Mouse (Mus musculus): ENCODE results near the gene Setd1b. TPM values are rescaled to one million over a fixed set of nuclear protein-coding genes. Genes with fewer than 3 reads are reported as not detected.
A peak's percentile ranks its signal among the peaks of the same experiment; 100 is the strongest.

The Setd1b gene
- polyA plus RNA-seq, 1 experiment = 20.8 TPM

- H3K9me3 ChIP-seq = peaks cover 3% of the 10 kb centered on the region; the same call in 1 of the 2 replicates
- peak overlapping the region; percentile 82 for H3K4me3 ChIP-seq (replicated peaks)
- no peak for TF ChIP-seq FLI1 (IDR thresholded peaks at IDR 0.05; ENCODE audit: low read length)
- no peak for TF ChIP-seq GATA1 (IDR thresholded peaks at IDR 0.05; ENCODE audit: borderline replicate concordance, low read length)
- peaks cover 97% of the 10 kb centered on the region for H3K4me1 ChIP-seq
- peaks cover 98% of the 10 kb centered on the region for H3K36me3 ChIP-seq (replicated peaks; ENCODE audit: low read length)
- H3K27me3 ChIP-seq (replicated peaks) = no peaks in the 10 kb centered on the region
Observed at GRCm38 (mm10) chr5:123125638-123126406, 16.2 kb upstream of the Setd1b start.

GRCm38 (mm10) chr5:123127031-123127430 is 15.0 kb upstream of the Setd1b start:
- no peak for TF ChIP-seq FLI1 (IDR thresholded peaks at IDR 0.05; ENCODE audit: low read length)
- no peak for TF ChIP-seq GATA1 (IDR thresholded peaks at IDR 0.05; ENCODE audit: borderline replicate concordance, low read length)
- peaks cover 97% of the 10 kb centered on the region for H3K4me1 ChIP-seq
- H3K27me3 ChIP-seq (replicated peaks) = no peaks in the 10 kb centered on the region
- H3K36me3 ChIP-seq (replicated peaks; ENCODE audit: low read length) = peaks cover 95% of the 10 kb centered on the region
- H3K9me3 ChIP-seq = peaks cover 3% of the 10 kb centered on the region; the same call in 1 of the 2 replicates
- peak overlapping the region; percentile 71 for H3K4me3 ChIP-seq (replicated peaks)

GRCm38 (mm10) chr5:123128426-123129169 is 13.4 kb upstream of the Setd1b start:
- Histone ChIP-seq H3K4me1 (peaks cover 97% of the 10 kb centered on the region), H3K4me3 (replicated peaks) (peak overlapping the region; percentile 98), H3K27me3 (replicated peaks) (no peaks in the 10 kb centered on the region), H3K9me3 (no peaks in the 10 kb centered on the region), H3K36me3 (replicated peaks; ENCODE audit: low read length) (peaks cover 87% of the 10 kb centered on the region)
- TF ChIP-seq FLI1 (IDR thresholded peaks at IDR 0.05; ENCODE audit: low read length) (no peak), GATA1 (IDR thresholded peaks at IDR 0.05; ENCODE audit: borderline replicate concordance, low read length) (no peak)

- no peaks in the 10 kb centered on the region for H3K9me3 ChIP-seq
- TF ChIP-seq GATA1 (IDR thresholded peaks at IDR 0.05; ENCODE audit: borderline replicate concordance, low read length) = no peak
- TF ChIP-seq FLI1 (IDR thresholded peaks at IDR 0.05; ENCODE audit: low read length) = no peak
- H3K36me3 ChIP-seq (replicated peaks; ENCODE audit: low read length) = peaks cover 87% of the 10 kb centered on the region
- peak overlapping the region; percentile 98 for H3K4me3 ChIP-seq (replicated peaks)
- H3K27me3 ChIP-seq (replicated peaks) = no peaks in the 10 kb centered on the region
- peaks cover 100% of the 10 kb centered on the region for H3K4me1 ChIP-seq
Observed at GRCm38 (mm10) chr5:123129170-123129757, 12.7 kb upstream of the Setd1b start.

GRCm38 (mm10) chr5:123130030-123130813 is 11.8 kb upstream of the Setd1b start:
- Histone ChIP-seq H3K9me3 (no peaks in the 10 kb centered on the region), H3K4me3 (replicated peaks) (peak overlapping the region; percentile 98), H3K27me3 (replicated peaks) (no peaks in the 10 kb centered on the region), H3K4me1 (peaks cover 100% of the 10 kb centered on the region), H3K36me3 (replicated peaks; ENCODE audit: low read length) (peaks cover 88% of the 10 kb centered on the region)
- TF ChIP-seq FLI1 (IDR thresholded peaks at IDR 0.05; ENCODE audit: low read length) = no peak
- TF ChIP-seq GATA1 (IDR thresholded peaks at IDR 0.05; ENCODE audit: borderline replicate concordance, low read length) = no peak

GRCm38 (mm10) chr5:123130814-123131148 is 11.2 kb upstream of the Setd1b start:
- H3K36me3 ChIP-seq (replicated peaks; ENCODE audit: low read length) = peaks cover 88% of the 10 kb centered on the region

GRCm38 (mm10) chr5:123132308-123133071 is 9.5 kb upstream of the Setd1b start, which contains the start of gene Rhof:
Rhof (minus strand) TSS chr5:123132692.
- H3K4me3 ChIP-seq (replicated peaks) = peak within 1 kb of the TSS; percentile 98
- H3K27me3 ChIP-seq (replicated peaks) = no peaks in the 10 kb centered on the region
- H3K9me3 ChIP-seq = no peaks in the 10 kb centered on the region
- H3K36me3 ChIP-seq (replicated peaks; ENCODE audit: low read length) = peaks cover 89% of the 10 kb centered on the region
- H3K4me1 ChIP-seq = peaks cover 100% of the 10 kb centered on the region
- TF ChIP-seq GATA1 (IDR thresholded peaks at IDR 0.05; ENCODE audit: borderline replicate concordance, low read length) (no peak), FLI1 (IDR thresholded peaks at IDR 0.05; ENCODE audit: low read length) (no peak)

More at GRCm38 (mm10) chr5:123130814-123131148, 11.2 kb upstream of the Setd1b start:
- TF ChIP-seq GATA1 (IDR thresholded peaks at IDR 0.05; ENCODE audit: borderline replicate concordance, low read length) (no peak), FLI1 (IDR thresholded peaks at IDR 0.05; ENCODE audit: low read length) (no peak)
- peaks cover 100% of the 10 kb centered on the region for H3K4me1 ChIP-seq
- H3K9me3 ChIP-seq = no peaks in the 10 kb centered on the region
- peak overlapping the region; percentile 98 for H3K4me3 ChIP-seq (replicated peaks)
- no peaks in the 10 kb centered on the region for H3K27me3 ChIP-seq (replicated peaks)

GRCm38 (mm10) chr5:123133083-123133783 is 8.8 kb upstream of the Setd1b start:
- Histone ChIP-seq H3K36me3 (replicated peaks; ENCODE audit: low read length) (peaks cover 86% of the 10 kb centered on the region), H3K4me1 (peaks cover 98% of the 10 kb centered on the region), H3K9me3 (no peaks in the 10 kb centered on the region), H3K27me3 (replicated peaks) (no peaks in the 10 kb centered on the region), H3K4me3 (replicated peaks) (peak overlapping the region; percentile 98)
- no peak for TF ChIP-seq FLI1 (IDR thresholded peaks at IDR 0.05; ENCODE audit: low read length)
- TF ChIP-seq GATA1 (IDR thresholded peaks at IDR 0.05; ENCODE audit: borderline replicate concordance, low read length) = no peak

All from megakaryocyte, embryonic 14.5 days (primary cell).